Mouse (Mus musculus) embryonic stem cell, embryonic (primary cell): ENCODE data around the gene Aars.

Experiments
- CTCF ChIA-PET, 4 experiments: fragments of 300-600 bp in 2 of 4; fragments of 350-600 bp in 2 of 4; sonication (Branson Sonifier 250); formaldehyde crosslinking; loops; one replicate each; lab custom pipeline; 2022; ENCODE audit warnings: inconsistent platforms in 2 of 4; lab: Charles Lee
- POLR2A ChIA-PET, 4 experiments: fragments of 300-600 bp in 2 of 4; fragments of 350-600 bp in 2 of 4; sonication (Branson Sonifier 250); formaldehyde crosslinking; loops; one replicate each; lab custom pipeline; 2022; ENCODE audit warnings: antibody characterized with exemption in 4 of 4, inconsistent platforms in 1 of 4; lab: Charles Lee

The Aars gene

DNA sequence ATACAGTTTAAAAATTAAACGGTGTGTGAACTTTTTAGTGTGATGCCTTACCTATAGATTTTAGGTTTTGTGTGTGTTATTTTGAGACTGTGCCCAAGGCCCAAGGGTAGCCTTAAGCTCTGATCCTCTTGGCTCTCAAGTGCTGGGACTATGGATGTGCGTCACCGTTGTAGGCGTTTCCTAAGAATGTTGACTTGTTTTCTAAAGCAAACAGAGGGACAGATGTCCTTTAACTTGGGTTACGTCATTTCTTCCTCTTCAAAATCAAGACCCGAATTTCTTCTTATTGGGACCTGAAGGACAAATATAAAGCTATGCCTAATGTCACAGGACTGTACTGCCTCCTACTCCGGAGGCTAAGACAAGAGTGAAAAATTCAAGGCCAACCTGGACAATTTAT lies at the start of gene Aars:
Gene Aars (plus strand): TSS at position 229 of the 400 bp plus-strand sequence.
- CTCF ChIA-PET, result interaction anchor here in 3 of 4 experiments (1.4 to 2.5 kb wide), 3 partner anchors 12 to 23 kb away, joined by 3 to 13 read pairs (median 8); partner anchors contain the start of gene Exosc6 (in 2 of the 3)
- POLR2A ChIA-PET, result interaction anchor here (0.5 to 26.3 kb wide), 119 partner anchors 8 to 988 kb away, joined by 3 to 766 read pairs (median 5); partner anchors contain the start of genes Exosc6 (in 4 of the 4), Cog4 (in 3 of the 4), Ddx19a (in 3 of the 4) and Sf3b3 (in 3 of the 4)

DNA sequence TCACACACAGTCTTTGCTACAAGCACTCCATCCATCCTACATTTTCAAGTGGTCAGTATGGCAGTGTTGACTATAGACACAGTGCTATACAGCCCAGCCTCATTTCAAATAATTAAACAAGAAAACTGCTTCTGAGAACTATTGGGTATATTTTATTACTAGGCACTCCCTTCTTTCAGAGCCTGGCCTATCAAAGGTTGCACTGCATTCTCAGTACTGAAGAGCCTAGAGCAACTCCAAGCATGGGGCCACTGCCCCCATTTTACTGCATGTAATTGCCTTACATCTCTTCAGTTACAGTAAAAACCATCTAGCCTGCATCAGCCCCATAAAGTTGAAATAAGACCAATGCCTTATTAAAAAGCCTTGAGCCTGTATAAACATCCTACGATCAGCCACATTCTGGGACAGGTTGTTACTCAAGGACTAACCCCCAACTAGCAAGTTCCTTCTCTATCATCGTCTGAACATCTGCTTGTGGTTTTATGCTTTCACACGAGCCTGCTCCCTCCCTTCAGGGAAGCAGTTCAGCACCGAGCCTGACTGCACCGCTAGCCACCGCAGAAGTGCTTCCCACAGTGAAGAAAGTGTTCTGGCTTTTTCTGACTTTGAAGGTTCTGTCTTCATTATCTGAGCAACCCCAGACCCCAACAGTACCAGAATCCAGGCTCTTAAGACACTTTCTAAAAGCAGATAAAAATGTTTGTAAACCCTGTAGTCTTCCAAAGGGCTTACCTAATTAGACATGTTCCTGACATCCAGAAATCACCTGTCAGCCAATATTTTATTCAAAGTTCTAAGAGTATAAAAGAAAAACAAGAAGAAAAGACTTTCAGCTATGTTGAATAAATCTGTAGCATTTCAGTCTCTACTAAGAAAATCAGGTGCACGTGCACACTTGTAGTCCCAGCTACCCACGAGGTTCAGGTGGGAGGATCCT lies 44.9 kb upstream of the Aars start:
- POLR2A ChIA-PET, result interaction anchor here in 3 of 4 experiments (0.7 to 2.7 kb wide), 3 partner anchors 18 to 1110 kb away, joined by 3 to 11 read pairs (median 3); no protein-coding TSS in a partner anchor
- CTCF ChIA-PET, result no interaction called here

DNA sequence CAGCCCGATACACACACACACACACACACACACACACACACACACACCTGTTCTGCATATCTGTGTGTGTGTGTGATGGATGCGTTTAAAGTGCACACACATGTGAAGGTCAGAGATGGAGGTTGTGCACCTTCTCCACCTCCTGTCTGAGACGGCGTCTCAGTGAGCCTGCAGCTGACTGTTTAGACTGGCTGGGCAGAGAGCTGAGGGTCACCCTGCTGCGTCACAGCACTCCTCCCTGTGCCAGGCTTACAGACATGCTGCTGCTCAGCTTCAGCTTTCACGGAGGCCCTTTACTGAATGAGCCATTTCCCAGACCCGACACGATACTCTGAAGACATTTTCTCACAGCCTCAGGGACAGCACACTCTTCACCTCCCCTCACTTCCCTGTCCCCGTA lies 42.9 kb upstream of the Aars start:
- CTCF ChIA-PET, result interaction anchor here in 1 of 4 experiments (0.7 kb wide), 1 partner anchor 471 kb away, joined by 6 read pairs; no protein-coding TSS in a partner anchor
- POLR2A ChIA-PET, result interaction anchor here in 2 of 4 experiments (1.1 to 2.7 kb wide), 4 partner anchors 20 to 151 kb away, joined by 3 to 11 read pairs (median 4); partner anchors contain the start of gene Exosc6 (in 1 of the 2)

GRCm38 (mm10) chr8:110996641-110997430 lies 36.1 kb upstream of the Aars start:
- ChIA-PET POLR2A (interaction anchor here (0.5 to 5.2 kb wide), 48 partner anchors 8 to 303 kb away, joined by 3 to 34 read pairs (median 4); partner anchors contain the start of genes Ddx19b (in 3 of the 4), Cog4 (in 2 of the 4), Exosc6 (in 2 of the 4) and Sf3b3 (in 2 of the 4)), CTCF (interaction anchor here in 3 of 4 experiments (0.6 to 1.2 kb wide), 7 partner anchors 28 to 539 kb away, joined by 3 to 6 read pairs (median 4); partner anchors contain the start of gene Exosc6 (in 1 of the 3))

- ChIA-PET POLR2A (interaction anchor here (0.5 to 5.2 kb wide), 54 partner anchors 9 to 934 kb away, joined by 3 to 34 read pairs (median 4); partner anchors contain the start of genes Ddx19b (in 3 of the 4), Cog4 (in 2 of the 4), Exosc6 (in 2 of the 4) and Sf3b3 (in 2 of the 4)), CTCF (interaction anchor here (0.6 to 1.2 kb wide), 6 partner anchors 34 to 537 kb away, joined by 3 to 4 read pairs (median 3); partner anchors contain the start of genes Ddx19b (in 1 of the 4) and Exosc6 (in 1 of the 4))
These were observed 35.1 kb upstream of the Aars start, which contains the start of gene Ddx19a for GRCm38 (mm10) chr8:110997547-110998531. Ddx19a (minus strand) TSS chr8:110997800.

DNA sequence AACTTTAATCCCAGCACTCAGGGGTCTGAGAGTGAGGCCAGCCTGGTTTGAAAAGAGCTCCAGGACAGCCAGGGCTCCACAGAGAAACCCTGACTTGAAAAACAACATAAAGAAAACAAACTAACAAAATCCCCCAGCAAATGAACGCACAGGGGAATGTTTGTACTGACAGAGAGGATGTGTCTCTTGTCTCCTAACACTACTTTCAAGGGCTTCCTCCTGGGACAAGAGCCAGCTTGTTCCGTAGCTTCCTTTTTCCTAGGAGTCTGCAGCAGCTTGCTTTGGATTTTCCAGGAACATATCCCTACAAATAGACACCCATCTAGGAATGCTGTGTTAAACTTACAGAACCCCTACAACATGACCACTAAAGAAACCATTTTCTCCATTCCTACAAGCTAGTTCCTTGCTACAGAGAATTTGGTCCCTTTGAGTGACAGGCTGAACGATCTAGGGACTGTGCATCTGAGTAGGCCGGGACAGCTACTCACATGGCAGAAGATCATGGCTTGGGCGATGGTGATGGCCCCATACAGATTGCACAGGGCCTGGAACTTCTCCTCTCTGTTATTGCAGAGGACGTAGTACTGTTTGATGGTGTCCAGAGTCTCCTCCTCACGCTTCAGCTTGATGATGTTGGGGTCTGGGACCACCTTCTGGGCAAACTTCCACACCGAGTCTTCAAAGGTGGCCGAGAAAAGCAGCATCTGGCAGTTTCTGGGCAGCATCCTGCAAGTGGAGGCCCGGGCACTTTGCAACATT lies 22.5 kb upstream of the Aars start:
- POLR2A ChIA-PET, result interaction anchor here in 2 of 4 experiments (0.6 to 4.7 kb wide), 6 partner anchors 22 to 1181 kb away, joined by 3 to 24 read pairs (median 3); partner anchors contain the start of genes Aars (in 1 of the 2) and Ddx19b (in 1 of the 2)
- CTCF ChIA-PET, result interaction anchor here in 1 of 4 experiments (0.8 kb wide), 1 partner anchor 261 kb away, joined by 3 read pairs; no protein-coding TSS in a partner anchor

GRCm38 (mm10) chr8:111026609-111027008 lies 6.3 kb upstream of the Aars start:
- CTCF ChIA-PET, result interaction anchor here in 1 of 4 experiments (0.7 kb wide), 1 partner anchor 16 kb away, joined by 8 read pairs; no protein-coding TSS in a partner anchor
- POLR2A ChIA-PET, result interaction anchor here (0.7 to 26.3 kb wide), 11 partner anchors 9 to 179 kb away, joined by 3 to 766 read pairs (median 7); partner anchors contain the start of genes Exosc6 (in 2 of the 4) and Ddx19a (in 1 of the 4)

GRCm38 (mm10) chr8:111027391-111027937 lies 5.5 kb upstream of the Aars start:
- ChIA-PET POLR2A (interaction anchor here (0.5 to 26.3 kb wide), 27 partner anchors 8 to 273 kb away, joined by 3 to 766 read pairs (median 4); partner anchors contain the start of genes Exosc6 (in 3 of the 4), Ddx19a (in 2 of the 4), Il34 (in 1 of the 4) and Rfwd3 (in 1 of the 4)), CTCF (interaction anchor here in 3 of 4 experiments (0.6 to 1.1 kb wide), 5 partner anchors 15 to 141 kb away, joined by 3 to 8 read pairs (median 4); partner anchors contain the start of gene Exosc6 (in 1 of the 3))

DNA sequence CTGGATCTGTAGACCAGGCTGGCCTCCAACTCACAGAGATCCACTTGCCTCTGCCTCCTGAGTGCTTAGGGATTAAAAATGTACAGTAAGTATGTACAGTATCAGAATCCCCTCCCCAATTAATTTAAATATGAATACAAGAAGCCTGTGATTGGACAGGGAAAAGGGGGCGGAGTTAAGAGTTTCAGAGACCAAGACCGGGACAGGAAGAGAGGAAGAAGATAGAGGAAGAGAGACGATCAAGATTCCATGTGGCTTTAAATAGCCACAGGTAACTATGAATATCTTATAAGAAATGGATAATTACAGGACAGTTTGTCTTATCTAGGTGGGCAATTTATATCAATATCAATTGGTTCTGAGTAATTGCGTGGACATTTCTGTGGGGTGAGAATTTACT lies 3.4 kb upstream of the Aars start:
- ChIA-PET CTCF (no interaction called here), POLR2A (interaction anchor here in 2 of 4 experiments (0.7 to 26.3 kb wide), 7 partner anchors 9 to 182 kb away, joined by 3 to 766 read pairs (median 6); partner anchors contain the start of gene Exosc6 (in 2 of the 2))

DNA sequence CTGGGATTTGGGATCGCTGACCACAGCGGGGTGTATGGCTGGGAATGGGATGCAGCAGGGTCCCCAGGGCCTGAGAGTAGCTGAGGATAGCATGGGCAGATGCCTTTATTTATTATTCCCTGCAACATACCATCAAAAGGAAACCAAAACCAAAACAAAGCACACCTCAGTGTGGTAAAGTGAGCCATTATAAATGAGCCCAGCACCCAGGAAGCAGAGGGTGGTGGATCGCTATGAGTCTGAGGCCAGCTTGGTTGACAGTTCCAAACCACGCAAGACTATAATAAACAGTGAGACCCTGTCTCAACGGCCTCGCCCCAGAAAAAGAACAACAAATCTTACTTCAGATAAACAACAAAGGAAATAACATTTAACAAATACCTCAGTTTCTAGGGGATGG lies 2.9 kb upstream of the Aars start:
- CTCF ChIA-PET, result no interaction called here

GRCm38 (mm10) chr8:111031572-111031971 lies 1.4 kb upstream of the Aars start, which contains the start of gene Ddx19b:
Ddx19b (minus strand) TSS chr8:111031751.
- POLR2A ChIA-PET, result interaction anchor here (0.6 to 26.3 kb wide), 46 partner anchors 11 to 717 kb away, joined by 3 to 766 read pairs (median 4); partner anchors contain the start of genes Ddx19a (in 3 of the 4), Exosc6 (in 3 of the 4), Sf3b3 (in 3 of the 4) and Cog4 (in 2 of the 4)
- CTCF ChIA-PET, result interaction anchor here in 2 of 4 experiments (0.6 to 1.1 kb wide), 6 partner anchors 17 to 402 kb away, joined by 3 to 6 read pairs (median 3); partner anchors contain the start of genes Ddx19a (in 1 of the 2) and Rfwd3 (in 1 of the 2)

More for the DNA sequence above, 2.9 kb upstream of the Aars start:
- POLR2A ChIA-PET, result interaction anchor here in 3 of 4 experiments (0.7 to 26.3 kb wide), 9 partner anchors 9 to 184 kb away, joined by 3 to 766 read pairs (median 7); partner anchors contain the start of genes Exosc6 (in 2 of the 3), Cog4 (in 1 of the 3) and Sf3b3 (in 1 of the 3)

DNA sequence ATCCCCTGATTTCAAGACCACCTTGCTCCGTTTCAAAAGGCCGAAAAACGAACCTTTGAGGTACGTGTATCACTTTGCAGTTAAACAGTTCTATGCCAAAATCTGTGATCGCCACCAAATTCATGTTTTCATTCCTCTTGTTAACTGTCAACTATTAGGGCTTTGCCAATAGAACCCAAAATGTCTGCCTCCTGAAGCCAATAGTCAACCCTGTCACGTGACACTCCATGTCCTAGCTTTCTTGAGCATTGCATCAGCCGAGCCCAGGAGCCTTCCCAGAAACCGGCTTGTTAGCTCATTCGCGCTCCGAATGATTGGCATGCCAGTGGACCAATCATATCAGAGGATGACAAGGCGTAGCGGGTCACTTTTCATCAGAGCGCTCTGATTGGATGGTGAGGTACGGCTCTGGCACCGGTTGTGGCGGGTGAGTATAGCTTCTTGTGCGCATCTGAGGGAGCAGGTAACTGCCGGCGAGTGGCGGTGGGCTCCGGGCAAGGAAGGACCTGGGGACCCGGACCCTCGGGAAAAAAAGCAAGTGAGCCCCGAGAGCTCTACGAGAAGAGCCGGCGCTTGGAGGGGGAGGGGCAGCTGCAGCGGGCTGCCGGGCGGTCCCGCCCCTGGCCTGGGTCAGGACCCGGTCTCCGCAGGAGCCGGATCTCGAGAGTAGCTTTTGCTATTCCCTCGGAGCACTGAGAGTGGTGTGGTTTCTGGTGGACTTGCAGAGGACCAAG lies 705 bp downstream of the Aars start:
- ChIA-PET CTCF (interaction anchor here (0.6 to 2.5 kb wide), 6 partner anchors 9 to 114 kb away, joined by 3 to 13 read pairs (median 4); partner anchors contain the start of genes Exosc6 (in 2 of the 4) and St3gal2 (in 1 of the 4)), POLR2A (interaction anchor here (0.5 to 26.3 kb wide), 150 partner anchors 8 to 987 kb away, joined by 3 to 766 read pairs (median 4); partner anchors contain the start of genes Ddx19a (in 4 of the 4), Exosc6 (in 4 of the 4), Cog4 (in 3 of the 4) and Rfwd3 (in 3 of the 4))

- CTCF ChIA-PET, result interaction anchor here in 3 of 4 experiments (0.8 to 2.5 kb wide), 4 partner anchors 9 to 22 kb away, joined by 3 to 13 read pairs (median 6); partner anchors contain the start of gene Exosc6 (in 2 of the 3)
These were observed 1.3 kb downstream of the Aars start for GRCm38 (mm10) chr8:111034276-111034675.

More at GRCm38 (mm10) chr8:111034276-111034675, 1.3 kb downstream of the Aars start:
- POLR2A ChIA-PET, result interaction anchor here (0.6 to 26.3 kb wide), 106 partner anchors 9 to 614 kb away, joined by 3 to 766 read pairs (median 5); partner anchors contain the start of genes Ddx19a (in 4 of the 4), Exosc6 (in 4 of the 4), Cog4 (in 3 of the 4) and Rfwd3 (in 3 of the 4)
